Mouse (Mus musculus): ENCODE results near the gene Scn4a. TPM values are rescaled to one million over a fixed set of nuclear protein-coding genes. Genes with fewer than 3 reads are reported as not detected.

The Scn4a gene
- polyA plus RNA-seq, 1 experiment from 2014 or later = 0.04 TPM

GRCm38 (mm10) chr11:106317801-106318200, 35.3 kb downstream of the Scn4a start:
- Histone ChIP-seq H3K27me3 (replicated peaks; ENCODE audit: control insufficient read depth, insufficient read depth, low read length) (no peaks in the 10 kb centered on the region), H3K27ac (ENCODE audit: low read depth) (no peak overlapping the region), H3K4me1 (replicated peaks; ENCODE audit: control insufficient read depth, insufficient read depth, low read length) (peaks cover 19% of the 10 kb centered on the region), H3K4me2 (ENCODE audit: low read length) (no peak overlapping the region), H3K9me3 (ENCODE audit: control insufficient read depth, low read length) (no peaks in the 10 kb centered on the region), H3K4me3 (ENCODE audit: low read depth, low read length) (no peak overlapping the region), H3K9ac (ENCODE audit: low read length) (no peak overlapping the region), H3K36me3 (ENCODE audit: control insufficient read depth, insufficient read depth, low read length) (no peaks in the 10 kb centered on the region)
- 70% methylated on average over 7 of the region's 7 CpGs for WGBS
- ATAC-seq (replicated peaks; ENCODE audit: low FRiP score, low TSS enrichment, low read depth) (no peak), DNase-seq (ENCODE audit: low spot score) (no peak)

- H3K4me2 ChIP-seq (ENCODE audit: low read length) = no peak overlapping the region
- no peak overlapping the region for H3K9ac ChIP-seq (ENCODE audit: low read length)
- no peak overlapping the region for H3K4me3 ChIP-seq (ENCODE audit: low read depth, low read length)
- no peaks in the 10 kb centered on the region for H3K27me3 ChIP-seq (replicated peaks; ENCODE audit: control insufficient read depth, insufficient read depth, low read length)
- no peaks in the 10 kb centered on the region for H3K36me3 ChIP-seq (ENCODE audit: control insufficient read depth, insufficient read depth, low read length)
- no peaks in the 10 kb centered on the region for H3K9me3 ChIP-seq (ENCODE audit: control insufficient read depth, low read length)
- 74% methylated on average over 1 of the region's 1 CpGs for WGBS
- DNase-seq (ENCODE audit: low spot score) (no peak), ATAC-seq (replicated peaks; ENCODE audit: low FRiP score, low TSS enrichment, low read depth) (no peak)
- peaks cover 19% of the 10 kb centered on the region for H3K4me1 ChIP-seq (replicated peaks; ENCODE audit: control insufficient read depth, insufficient read depth, low read length)
- no peak overlapping the region for H3K27ac ChIP-seq (ENCODE audit: low read depth)
Measured at GRCm38 (mm10) chr11:106316416-106316815, 36.7 kb downstream of the Scn4a start.

- Histone ChIP-seq H3K9me3 (ENCODE audit: control insufficient read depth, low read length) (no peaks in the 10 kb centered on the region), H3K4me2 (ENCODE audit: low read length) (no peak within 1 kb of the TSS), H3K9ac (ENCODE audit: low read length) (no peak within 1 kb of the TSS), H3K4me1 (replicated peaks; ENCODE audit: control insufficient read depth, insufficient read depth, low read length) (peaks cover 19% of the 10 kb centered on the region), H3K27ac (ENCODE audit: low read depth) (no peak within 1 kb of the TSS), H3K36me3 (ENCODE audit: control insufficient read depth, insufficient read depth, low read length) (no peaks in the 10 kb centered on the region), H3K27me3 (replicated peaks; ENCODE audit: control insufficient read depth, insufficient read depth, low read length) (no peaks in the 10 kb centered on the region), H3K4me3 (ENCODE audit: low read depth, low read length) (no peak within 1 kb of the TSS)
- ATAC-seq (replicated peaks; ENCODE audit: low FRiP score, low TSS enrichment, low read depth) = no peak
- 52% methylated on average over 9 of the region's 9 CpGs for WGBS
- no peak for DNase-seq (ENCODE audit: low spot score)
Measured at GRCm38 (mm10) chr11:106314333-106314812, 38.7 kb downstream of the Scn4a start, which contains the start of gene Cd79b. Gene Cd79b, minus strand, starts transcription at chr11:106314762.

GRCm38 (mm10) chr11:106313533-106313932, 39.6 kb downstream of the Scn4a start:
- no peak overlapping the region for H3K4me3 ChIP-seq (ENCODE audit: low read depth, low read length)
- H3K9me3 ChIP-seq (ENCODE audit: control insufficient read depth, low read length) = no peaks in the 10 kb centered on the region
- 56% methylated on average over 5 of the region's 5 CpGs for WGBS
- H3K36me3 ChIP-seq (ENCODE audit: control insufficient read depth, insufficient read depth, low read length) = no peaks in the 10 kb centered on the region
- no peak overlapping the region for H3K4me2 ChIP-seq (ENCODE audit: low read length)
- ATAC-seq (replicated peaks; ENCODE audit: low FRiP score, low TSS enrichment, low read depth) (peak; percentile 78; the same call in 1 of the 2 replicates), DNase-seq (ENCODE audit: low spot score) (no peak)
- H3K9ac ChIP-seq (ENCODE audit: low read length) = no peak overlapping the region
- peaks cover 13% of the 10 kb centered on the region for H3K4me1 ChIP-seq (replicated peaks; ENCODE audit: control insufficient read depth, insufficient read depth, low read length)
- no peak overlapping the region for H3K27ac ChIP-seq (ENCODE audit: low read depth)
- no peaks in the 10 kb centered on the region for H3K27me3 ChIP-seq (replicated peaks; ENCODE audit: control insufficient read depth, insufficient read depth, low read length)

GRCm38 (mm10) chr11:106310123-106310522, 43.0 kb downstream of the Scn4a start:
- Histone ChIP-seq H3K9ac (ENCODE audit: low read length) (no peak overlapping the region), H3K27ac (ENCODE audit: low read depth) (no peak overlapping the region), H3K9me3 (ENCODE audit: control insufficient read depth, low read length) (no peaks in the 10 kb centered on the region), H3K4me3 (ENCODE audit: low read depth, low read length) (no peak overlapping the region), H3K36me3 (ENCODE audit: control insufficient read depth, insufficient read depth, low read length) (no peaks in the 10 kb centered on the region), H3K4me1 (replicated peaks; ENCODE audit: control insufficient read depth, insufficient read depth, low read length) (peaks cover 9% of the 10 kb centered on the region), H3K4me2 (ENCODE audit: low read length) (no peak overlapping the region), H3K27me3 (replicated peaks; ENCODE audit: control insufficient read depth, insufficient read depth, low read length) (no peaks in the 10 kb centered on the region)
- ATAC-seq (replicated peaks; ENCODE audit: low FRiP score, low TSS enrichment, low read depth) = no peak
- DNase-seq (ENCODE audit: low spot score) = no peak
- whole genome bisulfite sequencing = 65% methylated on average over 5 of the region's 5 CpGs

- Histone ChIP-seq H3K4me1 (replicated peaks; ENCODE audit: control insufficient read depth, insufficient read depth, low read length) (no peaks in the 10 kb centered on the region), H3K4me2 (ENCODE audit: low read length) (no peak overlapping the region), H3K9ac (ENCODE audit: low read length) (no peak overlapping the region), H3K4me3 (ENCODE audit: low read depth, low read length) (no peak overlapping the region), H3K27ac (ENCODE audit: low read depth) (no peak overlapping the region), H3K36me3 (ENCODE audit: control insufficient read depth, insufficient read depth, low read length) (no peaks in the 10 kb centered on the region), H3K27me3 (replicated peaks; ENCODE audit: control insufficient read depth, insufficient read depth, low read length) (no peaks in the 10 kb centered on the region), H3K9me3 (ENCODE audit: control insufficient read depth, low read length) (no peaks in the 10 kb centered on the region)
- ATAC-seq (replicated peaks; ENCODE audit: low FRiP score, low TSS enrichment, low read depth) (no peak), DNase-seq (ENCODE audit: low spot score) (no peak)
- 82% methylated on average over 11 of the region's 11 CpGs for WGBS
Measured at GRCm38 (mm10) chr11:106308162-106308561, 44.9 kb downstream of the Scn4a start.

GRCm38 (mm10) chr11:106307432-106307831, 45.7 kb downstream of the Scn4a start:
- no peak overlapping the region for H3K4me2 ChIP-seq (ENCODE audit: low read length)
- no peaks in the 10 kb centered on the region for H3K9me3 ChIP-seq (ENCODE audit: control insufficient read depth, low read length)
- ATAC-seq (replicated peaks; ENCODE audit: low FRiP score, low TSS enrichment, low read depth) = no peak
- H3K9ac ChIP-seq (ENCODE audit: low read length) = no peak overlapping the region
- DNase-seq (ENCODE audit: low spot score) = no peak
- no peak overlapping the region for H3K27ac ChIP-seq (ENCODE audit: low read depth)
- WGBS = 62% methylated on average over 5 of the region's 5 CpGs
- no peaks in the 10 kb centered on the region for H3K36me3 ChIP-seq (ENCODE audit: control insufficient read depth, insufficient read depth, low read length)
- no peaks in the 10 kb centered on the region for H3K4me1 ChIP-seq (replicated peaks; ENCODE audit: control insufficient read depth, insufficient read depth, low read length)
- H3K27me3 ChIP-seq (replicated peaks; ENCODE audit: control insufficient read depth, insufficient read depth, low read length) = no peaks in the 10 kb centered on the region
- no peak overlapping the region for H3K4me3 ChIP-seq (ENCODE audit: low read depth, low read length)

GRCm38 (mm10) chr11:106306758-106307157, 46.3 kb downstream of the Scn4a start:
- ATAC-seq (replicated peaks; ENCODE audit: low FRiP score, low TSS enrichment, low read depth) = no peak
- Histone ChIP-seq H3K9me3 (ENCODE audit: control insufficient read depth, low read length) (no peaks in the 10 kb centered on the region), H3K9ac (ENCODE audit: low read length) (no peak overlapping the region), H3K27me3 (replicated peaks; ENCODE audit: control insufficient read depth, insufficient read depth, low read length) (no peaks in the 10 kb centered on the region), H3K4me3 (ENCODE audit: low read depth, low read length) (no peak overlapping the region), H3K27ac (ENCODE audit: low read depth) (no peak overlapping the region), H3K4me1 (replicated peaks; ENCODE audit: control insufficient read depth, insufficient read depth, low read length) (no peaks in the 10 kb centered on the region), H3K36me3 (ENCODE audit: control insufficient read depth, insufficient read depth, low read length) (no peaks in the 10 kb centered on the region), H3K4me2 (ENCODE audit: low read length) (no peak overlapping the region)
- 87% methylated on average over 9 of the region's 9 CpGs for WGBS
- no peak for DNase-seq (ENCODE audit: low spot score)

GRCm38 (mm10) chr11:106306065-106306385, 47.1 kb downstream of the Scn4a start:
- Histone ChIP-seq H3K27me3 (replicated peaks; ENCODE audit: control insufficient read depth, insufficient read depth, low read length) (no peaks in the 10 kb centered on the region), H3K27ac (ENCODE audit: low read depth) (no peak overlapping the region), H3K9ac (ENCODE audit: low read length) (no peak overlapping the region), H3K4me2 (ENCODE audit: low read length) (no peak overlapping the region), H3K4me1 (replicated peaks; ENCODE audit: control insufficient read depth, insufficient read depth, low read length) (no peaks in the 10 kb centered on the region), H3K9me3 (ENCODE audit: control insufficient read depth, low read length) (no peaks in the 10 kb centered on the region), H3K36me3 (ENCODE audit: control insufficient read depth, insufficient read depth, low read length) (no peaks in the 10 kb centered on the region), H3K4me3 (ENCODE audit: low read depth, low read length) (no peak overlapping the region)
- ATAC-seq (replicated peaks; ENCODE audit: low FRiP score, low TSS enrichment, low read depth) (no peak), DNase-seq (ENCODE audit: low spot score) (no peak)
- 85% methylated on average over 3 of the region's 3 CpGs for WGBS
